Mouse (Mus musculus) T-helper 2 cell (primary cell): ENCODE measurements around the gene Olfr1222.
"Not testable (repeated sequence)": the region's sequence is repeated elsewhere in the genome, so short reads cannot be mapped to it uniquely, and the experiment has no call there.

Experiments used
- in situ Hi-C: fragments of 300-600 bp; cut with MboI, MseI; formaldehyde crosslinking; loops from one replicate; pipeline ENCODE4 v1.15.1; 2025; ENCODE audit warnings: high pct_unique_total_duplicates

Gene Olfr1222

GRCm38 (mm10) chr2:89132954-89133353, at the start of gene Olfr1222:
Gene Olfr1222, minus strand, starts transcription at chr2:89133054.
- in situ Hi-C loops = no loop called here

DNA sequence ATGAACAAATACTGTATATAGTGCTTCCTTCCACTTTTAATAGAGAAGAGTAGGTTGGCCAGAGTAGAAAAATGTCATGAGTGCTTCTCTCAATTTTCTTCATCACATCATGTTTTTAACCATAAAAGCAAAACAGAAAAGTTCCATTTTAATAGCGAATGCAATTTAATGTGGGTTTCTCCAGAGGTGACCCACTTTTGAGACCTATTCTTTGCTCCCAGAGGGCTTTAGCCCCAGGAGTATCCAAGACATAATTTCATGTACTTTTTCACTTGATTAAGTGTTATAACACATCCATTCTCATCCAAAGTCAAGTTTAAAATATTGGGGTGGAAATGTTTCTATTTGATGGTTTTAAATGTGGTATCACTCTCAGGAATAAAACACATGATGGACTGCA, 41.7 kb upstream of the Olfr1222 start, which contains the start of gene Olfr1225:
Olfr1225 (minus strand) TSS at position 101 of the 400 bp plus-strand sequence.
- in situ Hi-C loops = no loop called here

DNA sequence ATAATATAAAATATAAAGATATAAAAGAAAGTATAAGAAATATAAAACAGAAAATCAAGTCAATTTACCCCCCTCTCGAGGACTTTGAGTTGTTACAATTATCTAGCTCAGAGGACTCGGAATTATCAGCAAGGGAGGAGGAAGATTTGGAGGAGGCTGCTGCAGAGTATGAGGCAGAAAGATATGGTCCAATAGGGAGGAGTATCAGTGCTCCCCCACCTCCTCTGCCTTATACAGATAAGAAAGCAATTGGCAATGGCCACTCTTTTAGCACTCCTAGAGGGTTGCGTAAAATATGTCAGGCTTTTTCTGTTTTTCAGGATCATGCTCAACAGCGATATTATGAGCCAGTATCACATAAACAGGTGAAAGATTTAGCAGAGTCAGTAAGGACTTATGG, 31.9 kb upstream of the Olfr1222 start:
- in situ Hi-C loops = not testable (repeated sequence)

DNA sequence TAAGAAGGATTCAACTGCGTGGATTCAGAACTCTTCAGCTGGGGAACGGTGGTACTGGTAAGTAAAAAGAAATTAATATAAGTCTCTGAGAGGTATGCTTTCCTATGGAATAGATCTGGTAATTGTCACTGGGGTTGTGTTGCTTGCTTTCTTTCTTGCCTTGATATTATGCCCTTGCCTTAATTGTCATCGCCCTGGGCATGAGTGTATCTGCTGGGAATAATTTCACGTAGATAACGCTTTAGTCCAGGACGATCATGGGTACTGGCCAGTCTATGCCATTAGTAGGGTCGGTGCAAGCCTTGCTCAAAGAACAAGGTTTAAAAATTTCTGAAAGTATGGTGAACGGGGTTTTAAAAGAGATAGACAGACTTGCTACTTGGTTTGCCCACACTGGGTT, 31.1 kb upstream of the Olfr1222 start, which contains the start of gene Olfr1224-ps1:
Olfr1224-ps1 (minus strand) TSS at position 101 of the 400 bp plus-strand sequence.
- in situ Hi-C loops = not testable (repeated sequence)

DNA sequence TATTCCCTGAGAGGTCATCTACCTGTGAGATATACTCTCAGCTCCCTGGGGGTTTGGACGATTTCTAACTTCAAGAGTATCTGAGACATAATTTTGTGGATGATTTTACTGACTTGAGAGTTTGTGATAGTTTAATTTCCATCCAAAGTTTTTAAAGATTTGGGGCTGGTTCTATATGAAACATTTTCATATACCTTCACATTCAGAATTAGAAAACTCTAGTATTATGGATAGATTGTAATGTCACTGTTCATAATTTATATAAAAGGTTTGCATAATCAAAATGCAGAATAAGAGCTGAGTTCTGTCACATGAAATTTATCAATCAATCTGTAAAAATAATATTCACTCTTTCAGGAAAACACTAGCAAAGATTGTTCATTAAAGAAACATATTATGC, 18.6 kb upstream of the Olfr1222 start, which contains the start of gene Olfr1223:
Olfr1223 (minus strand) TSS at position 101 of the 400 bp plus-strand sequence.
- in situ Hi-C loops = no loop called here

GRCm38 (mm10) chr2:89117183-89117582, 15.7 kb downstream of the Olfr1222 start, which contains the start of gene Olfr1221:
Gene Olfr1221, minus strand, starts transcription at chr2:89117283.
- in situ Hi-C loops = no loop called here

GRCm38 (mm10) chr2:89106735-89107134, 26.1 kb downstream of the Olfr1222 start, which contains the start of gene Olfr1220:
Gene Olfr1220, minus strand, starts transcription at chr2:89106835.
- in situ Hi-C loops = no loop called here

GRCm38 (mm10) chr2:89105651-89106050, 27.2 kb downstream of the Olfr1222 start:
- in situ Hi-C loops = no loop called here

GRCm38 (mm10) chr2:89093848-89094247, 39.0 kb downstream of the Olfr1222 start:
- in situ Hi-C loops = no loop called here

DNA sequence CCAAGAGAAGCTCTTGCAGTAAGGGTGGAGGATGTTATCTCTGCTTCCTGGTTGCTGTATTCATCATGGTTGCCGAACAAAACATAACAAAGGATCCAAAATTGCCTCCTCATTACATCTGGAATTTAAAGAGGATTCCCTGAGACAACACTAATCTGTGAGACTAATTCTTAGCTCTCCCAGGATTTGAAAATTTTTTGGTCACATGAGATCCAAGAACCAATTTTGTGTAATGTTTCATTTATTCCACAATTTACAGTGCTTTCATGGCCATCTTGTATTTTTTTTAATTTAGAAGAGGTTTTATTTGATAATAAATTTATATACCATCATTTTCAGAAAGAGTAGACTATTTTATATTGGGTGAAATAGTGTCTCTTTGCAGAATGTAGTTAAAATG, 49.4 kb downstream of the Olfr1222 start, which contains the start of gene Olfr1219:
Olfr1219 (minus strand) TSS at position 101 of the 400 bp plus-strand sequence.
- in situ Hi-C loops = no loop called here

DNA sequence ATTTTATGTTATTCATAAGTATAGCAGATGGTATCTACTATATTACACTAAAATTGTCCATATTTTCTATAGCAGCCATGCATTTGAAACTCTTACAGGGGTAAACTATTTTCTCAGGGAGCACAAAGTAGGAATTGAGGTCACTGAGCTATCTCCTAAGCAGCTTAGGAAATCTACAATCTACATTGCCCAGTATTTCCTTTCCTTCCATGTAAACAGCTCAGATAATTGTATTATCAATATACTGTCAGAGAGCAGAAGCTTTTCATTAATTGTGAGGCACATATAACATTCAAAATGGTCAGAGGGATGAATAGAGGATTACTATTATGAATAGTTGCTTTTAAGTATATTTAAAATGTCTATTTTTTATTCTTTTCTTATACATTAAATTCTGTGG, 51.4 kb downstream of the Olfr1222 start:
- in situ Hi-C loops = no loop called here
